Mouse (Mus musculus) T-helper 17 cell (primary cell): ENCODE data around the gene 1700020D05Rik.

Source experiments
- in situ Hi-C, 2 experiments: fragments of 300-600 bp; cut with MboI, MseI; formaldehyde crosslinking; loops; 1 replicate in 1 of 2; 2 replicates in 1 of 2; pipeline ENCODE4 v1.15.1; 2025; ENCODE audit warnings: high pct_unique_total_duplicates in 2 of 2

The 1700020D05Rik gene

DNA sequence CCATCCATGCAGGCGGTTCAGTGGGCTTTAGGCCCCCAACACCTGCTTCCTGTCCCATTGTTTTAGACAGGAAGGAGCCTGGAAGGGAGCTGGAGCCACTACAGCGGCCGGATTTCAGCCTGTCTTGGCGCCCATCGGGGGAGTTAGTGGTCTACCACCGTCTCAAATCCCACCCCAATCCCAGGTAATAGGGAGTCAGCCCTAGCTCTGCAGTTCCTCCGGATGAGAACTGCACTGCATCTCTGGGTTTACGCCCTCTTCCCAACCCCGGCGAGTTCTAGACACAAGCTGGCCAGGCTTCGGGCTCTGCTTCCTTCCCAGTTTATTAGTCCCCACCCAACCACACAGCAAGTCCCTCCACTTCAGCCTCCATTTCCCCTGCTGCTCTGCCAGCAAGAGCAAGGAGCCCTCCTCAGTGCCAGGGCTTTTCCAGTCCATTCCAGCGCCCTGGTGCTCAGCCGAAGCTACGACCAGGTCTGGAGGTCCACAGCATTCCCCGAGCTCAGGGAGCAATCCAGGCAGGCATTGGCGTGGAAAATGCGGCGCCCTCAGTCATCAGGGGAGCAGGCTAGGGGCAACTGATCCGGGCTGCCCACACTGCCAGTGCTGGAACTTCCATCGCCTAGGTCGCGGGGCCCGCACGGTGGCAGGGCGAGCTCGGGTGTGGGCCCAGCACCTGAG lies 47.2 kb downstream of the 1700020D05Rik start:
- in situ Hi-C loops = loop anchor here in 1 of 2 experiments (10.0 kb wide), 1 partner anchor 358 kb away; no protein-coding TSS in a partner anchor

DNA sequence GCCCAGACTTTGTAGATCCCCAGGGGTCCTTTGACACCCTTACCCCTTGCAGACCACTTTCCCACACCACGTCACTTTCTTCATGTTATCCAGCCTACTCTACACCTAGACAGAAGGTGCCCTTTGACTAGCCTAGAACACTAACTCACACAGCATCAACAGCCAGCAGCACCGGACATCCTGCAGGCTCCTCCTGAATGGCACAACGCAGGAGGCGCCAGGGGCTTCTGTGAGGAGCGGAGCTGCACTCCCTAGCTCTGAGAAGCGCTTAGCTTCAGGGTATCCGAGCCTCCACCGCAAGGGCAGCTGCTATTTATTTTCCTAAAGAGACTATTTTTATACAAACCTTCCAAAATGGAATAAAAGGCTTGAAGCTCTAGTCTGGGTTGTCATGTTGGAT lies 48.0 kb downstream of the 1700020D05Rik start:
- in situ Hi-C loops = loop anchor here in 1 of 2 experiments (10.0 kb wide), 1 partner anchor 359 kb away; no protein-coding TSS in a partner anchor

DNA sequence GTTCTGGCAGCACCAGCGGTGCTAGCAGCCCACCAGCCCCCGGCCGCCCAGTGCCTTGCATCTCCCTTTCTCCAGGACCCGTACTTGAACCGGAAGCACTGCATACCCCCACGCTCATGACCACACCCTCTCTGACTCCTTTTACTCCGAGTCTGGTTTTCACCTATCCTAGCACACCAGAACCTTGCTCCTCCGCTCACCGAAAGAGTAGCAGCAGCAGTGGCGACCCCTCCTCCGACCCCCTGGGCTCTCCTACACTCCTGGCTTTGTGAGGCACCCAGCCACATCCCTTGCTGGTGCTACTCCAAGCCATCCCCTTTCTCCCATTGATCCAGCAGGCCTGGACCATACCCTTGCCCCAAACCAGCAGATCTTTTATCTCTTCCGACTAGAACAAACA lies 48.5 kb downstream of the 1700020D05Rik start:
- in situ Hi-C loops = loop anchor here in 1 of 2 experiments (10.0 kb wide), 1 partner anchor 360 kb away; no protein-coding TSS in a partner anchor
